Comparison of ENCODE assay signal across 27 mouse cellular contexts in the genomic region with DNA sequence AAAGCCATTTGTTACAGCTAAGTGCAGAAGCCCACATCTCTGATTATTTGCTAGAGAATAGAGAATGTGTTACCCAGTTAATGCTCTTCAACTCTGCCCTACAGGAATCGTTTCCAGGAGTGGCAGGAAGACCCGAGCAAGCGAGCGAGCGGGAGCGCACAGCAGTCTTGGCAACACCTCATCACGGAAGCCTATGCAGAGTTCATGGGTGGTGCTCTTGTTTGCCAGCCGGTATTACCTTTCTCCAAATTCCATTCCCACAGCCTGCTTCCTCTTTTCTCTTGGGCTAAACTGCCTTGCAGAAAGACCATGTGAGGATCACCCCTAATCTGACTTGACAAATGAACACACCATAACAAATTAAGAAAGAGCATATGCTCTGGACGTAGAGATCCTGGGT.
"Had no signal": no experiment of that assay in that cellular context is flagged by ENCODE, and none has a peak within 500 bp of the region (broad histone marks: within the 10 kb centered on the region; RNA-seq: fewer than 3 reads in every experiment).

No protein-coding gene starts in this region.

- H3K4me2 ChIP-seq: kidney, embryonic 15.5 days; limb, embryonic 13.5 days; liver, embryonic 12.5 days; liver, embryonic 15.5 days; lung, embryonic 15.5 days; midbrain, embryonic 13.5 days; neural tube, embryonic 13.5 days; stomach, embryonic 15.5 days had no signal

- H3K27ac ChIP-seq: kidney, embryonic 15.5 days; left cerebral cortex, adult 2 months; limb, embryonic 13.5 days; liver, embryonic 12.5 days; liver, embryonic 15.5 days; lung, embryonic 15.5 days; midbrain, embryonic 10.5 days; midbrain, embryonic 13.5 days; neural tube, embryonic 13.5 days; stomach, embryonic 15.5 days had no signal

- H3K4me1 ChIP-seq: liver, embryonic 15.5 days; megakaryocyte, embryonic 14.5 days had no signal

- H3K4me3 ChIP-seq: kidney, embryonic 15.5 days; left cerebral cortex, adult 2 months; limb, embryonic 13.5 days; liver, embryonic 12.5 days; liver, embryonic 15.5 days; lung, embryonic 15.5 days; megakaryocyte, embryonic 14.5 days; midbrain, embryonic 10.5 days; midbrain, embryonic 13.5 days; myocyte; neural tube, embryonic 13.5 days; stomach, embryonic 15.5 days had no signal

- H3K9me3 ChIP-seq: kidney, embryonic 15.5 days; limb, embryonic 13.5 days; liver, embryonic 12.5 days; liver, embryonic 15.5 days; lung, embryonic 15.5 days; midbrain, embryonic 10.5 days; midbrain, embryonic 13.5 days; stomach, embryonic 15.5 days had no signal

- ATAC-seq: liver, embryonic 12.5 days; midbrain, embryonic 13.5 days; midbrain, embryonic 16.5 days had no signal

- H3K36me3 ChIP-seq: kidney, embryonic 15.5 days; limb, embryonic 13.5 days; liver, embryonic 12.5 days; liver, embryonic 15.5 days; lung, embryonic 15.5 days; midbrain, embryonic 10.5 days; midbrain, embryonic 13.5 days; neural tube, embryonic 13.5 days; stomach, embryonic 15.5 days had no signal

- DNase-seq: kidney, adult 8-10 months; kidney, postnatal 10 days; kidney, postnatal 36 days; layer of hippocampus, postnatal 36 days; liver; lung, adult 18-20 months; lung, postnatal 14 days; lung, postnatal 4 days; retina, postnatal 1 day; right cerebral cortex, postnatal 25 days; spleen, adult 18-20 months; thymus, adult 18-20 months; thymus, postnatal 14 days; thymus, postnatal 4 days had no signal

- H3K27me3 ChIP-seq: kidney, embryonic 15.5 days; limb, embryonic 13.5 days; liver, embryonic 12.5 days; liver, embryonic 15.5 days; lung, embryonic 15.5 days; megakaryocyte, embryonic 14.5 days; midbrain, embryonic 13.5 days; neural tube, embryonic 13.5 days; stomach, embryonic 15.5 days had no signal

- H3K9ac ChIP-seq: kidney, embryonic 15.5 days; limb, embryonic 13.5 days; liver, embryonic 12.5 days; liver, embryonic 15.5 days; lung, embryonic 15.5 days; midbrain, embryonic 13.5 days; neural tube, embryonic 13.5 days; stomach, embryonic 15.5 days had no signal
